Mouse (Mus musculus): ENCODE results near the gene Rhbdl1.

GRCm38 (mm10) chr17:25795609-25796092 is 41.4 kb downstream of the Rhbdl1 start, which contains the start of gene AC134908.4:
- no peak for TF ChIP-seq CTCF (conservative IDR thresholded peaks at IDR 0.05; ENCODE audit: insufficient read depth, insufficient read length, low read depth, low read length)
- TF ChIP-seq POLR2A (IDR thresholded peaks at IDR 0.05; ENCODE audit: low read depth, low read length), result no peak
